Mouse (Mus musculus) heart, adult 2 months (tissue): Measurements from ENCODE around the gene Card9. TPM values are rescaled to one million over a fixed set of nuclear protein-coding genes. Genes with fewer than 3 reads are reported as not detected.

Experiments
- DNase-seq, 2 experiments: peaks; one replicate each; pipeline ENCODE4 v3.0.0; 2021
- H3K27ac ChIP-seq: fragments of 200-600 bp; 2 replicates; pipeline ENCODE4 v1.8.1; 2022
- H3K27me3 ChIP-seq: fragments of 200-500 bp; 2 replicates; pipeline ENCODE4 v1.6.1; 2012; ENCODE audit warnings: mild to moderate bottlenecking, low read length, inconsistent platforms, mixed read lengths; ENCODE audit not compliant: control insufficient read depth, insufficient read depth
- H3K36me3 ChIP-seq: fragments of 200-500 bp; 2 replicates; pipeline ENCODE4 v1.6.1; 2012; ENCODE audit warnings: low read length, inconsistent platforms; ENCODE audit not compliant: control insufficient read depth, insufficient read depth
- H3K4me1 ChIP-seq: fragments of 200-500 bp; 2 replicates; pipeline ENCODE4 v1.6.1; 2011; ENCODE audit warnings: low read length; ENCODE audit not compliant: control insufficient read depth, insufficient read depth
- H3K4me3 ChIP-seq: fragments of 200-600 bp; 2 replicates; pipeline ENCODE4 v1.8.1; 2022
- H3K79me2 ChIP-seq: fragments of 200-500 bp; replicated peaks from 2 replicates; pipeline ENCODE4 v1.6.1; 2012; ENCODE audit warnings: mild to moderate bottlenecking, inconsistent platforms, low read length, moderate library complexity, mixed read lengths; ENCODE audit not compliant: control insufficient read depth, insufficient read depth
- H3K9ac ChIP-seq: fragments of 200-500 bp; 2 replicates; pipeline ENCODE4 v1.6.1; 2012; ENCODE audit warnings: low read depth, mild to moderate bottlenecking, control low read depth, inconsistent platforms, low read length, mixed read lengths
- CTCF ChIP-seq: fragments of 200-600 bp; IDR thresholded peaks from 2 replicates; pipeline ENCODE4 v1.8.1; 2022; ENCODE audit warnings: antibody characterized with exemption, mild to moderate bottlenecking, moderate library complexity
- EP300 ChIP-seq: fragments of 200-500 bp; IDR thresholded peaks from 2 replicates; pipeline ENCODE4 v1.6.1; 2011; ENCODE audit warnings: low read depth, low read length, control low read depth; ENCODE audit not compliant: insufficient read depth
- POLR2A ChIP-seq: fragments of 200-500 bp; IDR thresholded peaks from 2 replicates; pipeline ENCODE4 v1.6.1; 2011; ENCODE audit warnings: mild to moderate bottlenecking, low read depth, low read length, control low read depth; ENCODE audit not compliant: insufficient read depth
- whole genome bisulfite sequencing: fragments of 180-500 bp; shearing (Covaris S2); methylation state at CpG from one replicate; pipeline ENCODE4 v1.1.7; 2018; 5-methylcytosine and 5-hydroxymethylcytosine counted together
- intact Hi-C: fragments of 180-260 bp; cut with DNase I; formaldehyde crosslinking; loops from one replicate; pipeline ENCODE4 v1.15.1; 2025
- polyA plus RNA-seq: library from polyadenylated mRNA; depleted of rRNA; stranded (reverse); fragments of >200 nt; gene quantifications from 2 replicates; pipeline ENCODE4 v1.2.3, GENCODE M21; 2012
- total RNA-seq, 2 experiments: library from RNA; stranded (reverse); gene quantifications; 2 replicates each; pipeline ENCODE4 v1.2.3; 2021

Card9 gene
- total and polyA plus RNA-seq, 3 experiments, result 1.0 to 4.1 (median 1.2) TPM

- no peak overlapping the region for H3K4me3 ChIP-seq
- peak; percentile 75 to 86 for DNase-seq
- H3K79me2 ChIP-seq, result no peaks in the 10 kb centered on the region
- H3K27ac ChIP-seq, result peak overlapping the region; percentile 95
- TF ChIP-seq CTCF (no peak), POLR2A (0 out of 2 replicates have a peak, but pooled peaks have one; percentile 12), EP300 (peak; percentile 95)
- intact Hi-C loops, result loop anchor here (5.0 kb wide), 2 partner anchors 118 to 233 kb away; partner anchors contain the start of gene Sec16a
- peak overlapping the region; percentile 40; the same call in 1 of the 2 replicates for H3K9ac ChIP-seq
- 40% methylated on average over 8 of the region's 8 CpGs for WGBS
- H3K4me1 ChIP-seq, result peaks cover 9% of the 10 kb centered on the region
- no peaks in the 10 kb centered on the region for H3K27me3 ChIP-seq
- H3K36me3 ChIP-seq, result no peaks in the 10 kb centered on the region
Measured at GRCm38 (mm10) chr2:26329402-26329801, 31.3 kb downstream of the Card9 start.

- Histone ChIP-seq H3K27me3 (no peaks in the 10 kb centered on the region), H3K9ac (no peak overlapping the region), H3K36me3 (no peaks in the 10 kb centered on the region), H3K4me3 (no peak overlapping the region), H3K27ac (no peak overlapping the region), H3K4me1 (peaks cover 9% of the 10 kb centered on the region), H3K79me2 (no peaks in the 10 kb centered on the region)
- DNase-seq, result peak in 1 of 2 experiments; percentile 18
- intact Hi-C loops, result loop anchor here (5.0 kb wide), 2 partner anchors 119 to 234 kb away; partner anchors contain the start of gene Sec16a
- TF ChIP-seq CTCF (no peak), POLR2A (no peak), EP300 (no peak)
- WGBS, result 80% methylated on average over 4 of the region's 4 CpGs
Measured at GRCm38 (mm10) chr2:26327852-26328251, 32.9 kb downstream of the Card9 start.

GRCm38 (mm10) chr2:26325386-26326181, 35.1 kb downstream of the Card9 start:
- Histone ChIP-seq H3K9ac (0 out of 2 replicates have a peak overlapping the region, but pooled peaks have one; percentile 25), H3K79me2 (no peaks in the 10 kb centered on the region), H3K4me1 (peaks cover 9% of the 10 kb centered on the region), H3K27ac (peak overlapping the region; percentile 28; the same call in 1 of the 2 replicates), H3K36me3 (no peaks in the 10 kb centered on the region), H3K4me3 (no peak overlapping the region), H3K27me3 (no peaks in the 10 kb centered on the region)
- whole genome bisulfite sequencing, result 53% methylated on average over 15 of the region's 15 CpGs
- TF ChIP-seq POLR2A (no peak), CTCF (peak; percentile 96), EP300 (peak; percentile 91)
- intact Hi-C loops, result loop anchor here (1.0 to 5.0 kb wide), 4 partner anchors 27 to 237 kb away; partner anchors contain the start of genes Dnlz, Inpp5e and Sec16a
- DNase-seq, result peak; percentile 75 to 77

- no peak overlapping the region for H3K4me3 ChIP-seq
- intact Hi-C loops, result loop anchor here (1.0 to 5.0 kb wide), 4 partner anchors 27 to 237 kb away; partner anchors contain the start of genes Dnlz, Inpp5e and Sec16a
- 0 out of 2 replicates have a peak, but pooled peaks have one; percentile 10 for TF ChIP-seq POLR2A
- TF ChIP-seq EP300, result peak; percentile 79; the same call in 1 of the 2 replicates
- peak; percentile 84 for TF ChIP-seq CTCF
- no peak overlapping the region for H3K9ac ChIP-seq
- peak; percentile 32 to 47 for DNase-seq
- 28% methylated on average over 2 of the region's 2 CpGs for WGBS
- H3K4me1 ChIP-seq, result peaks cover 9% of the 10 kb centered on the region
- no peaks in the 10 kb centered on the region for H3K79me2 ChIP-seq
- H3K36me3 ChIP-seq, result no peaks in the 10 kb centered on the region
- H3K27ac ChIP-seq, result no peak overlapping the region; the same call in 1 of the 2 replicates
- no peaks in the 10 kb centered on the region for H3K27me3 ChIP-seq
Measured at GRCm38 (mm10) chr2:26324917-26325316, 35.8 kb downstream of the Card9 start.

GRCm38 (mm10) chr2:26323589-26324325, 37.0 kb downstream of the Card9 start:
- intact Hi-C loops, result no loop called here
- Histone ChIP-seq H3K4me3 (no peak overlapping the region), H3K9ac (no peak overlapping the region), H3K4me1 (peaks cover 6% of the 10 kb centered on the region), H3K36me3 (no peaks in the 10 kb centered on the region), H3K79me2 (no peaks in the 10 kb centered on the region), H3K27ac (no peak overlapping the region), H3K27me3 (no peaks in the 10 kb centered on the region)
- peak in 1 of 2 experiments; percentile 19 for DNase-seq
- 71% methylated on average over 13 of the region's 13 CpGs for WGBS
- TF ChIP-seq POLR2A, result no peak
- no peak for TF ChIP-seq EP300
